Mouse (Mus musculus) small intestine, adult 2 months (tissue): ENCODE results near the gene B4galnt1. TPM values are rescaled to one million over a fixed set of nuclear protein-coding genes. Genes with fewer than 3 reads are reported as not detected.

Experiments
- H3K27ac ChIP-seq: fragments of 200-500 bp; 2 replicates; pipeline ENCODE4 v1.5.1; 2012; ENCODE audit warnings: low read depth, low read length, control low read depth, inconsistent platforms; ENCODE audit not compliant: insufficient read depth
- H3K27me3 ChIP-seq: fragments of 200-500 bp; 2 replicates; pipeline ENCODE4 v1.6.1; 2012; ENCODE audit warnings: mild to moderate bottlenecking, moderate library complexity, low read length, inconsistent platforms; ENCODE audit not compliant: control insufficient read depth, insufficient read depth
- H3K36me3 ChIP-seq: fragments of 200-500 bp; 2 replicates; pipeline ENCODE4 v1.6.1; 2012; ENCODE audit warnings: mild to moderate bottlenecking, low read length, control low read depth, inconsistent platforms; ENCODE audit not compliant: control insufficient read depth, insufficient read depth
- H3K4me1 ChIP-seq: fragments of 200-500 bp; 2 replicates; pipeline ENCODE4 v1.6.1; 2012; ENCODE audit warnings: low read length, inconsistent platforms, mixed read lengths; ENCODE audit not compliant: control insufficient read depth, insufficient read depth, insufficient read length
- H3K4me3 ChIP-seq: fragments of 200-500 bp; 2 replicates; pipeline ENCODE4 v1.5.1; 2012; ENCODE audit warnings: low read depth, mild to moderate bottlenecking, control low read depth, inconsistent platforms, low read length, moderate library complexity
- CTCF ChIP-seq: fragments of 200-500 bp; IDR thresholded peaks from 2 replicates; pipeline ENCODE4 v1.5.1; 2012; ENCODE audit warnings: low read depth, mild to moderate bottlenecking, control low read depth, inconsistent platforms, low read length, moderate library complexity, mixed read lengths; ENCODE audit not compliant: insufficient replicate concordance, insufficient read length; ENCODE audit errors: extremely low read depth
- POLR2A ChIP-seq: fragments of 200-500 bp; IDR thresholded peaks from 2 replicates; pipeline ENCODE4 v1.6.1; 2012; ENCODE audit warnings: low read depth, mild to moderate bottlenecking, control low read depth, inconsistent platforms, low read length, moderate library complexity
- WGBS: fragments of 180-500 bp; shearing (Covaris S2); methylation state at CpG from one replicate; pipeline ENCODE4 v1.1.7; 2018; 5-methylcytosine and 5-hydroxymethylcytosine counted together
- polyA plus RNA-seq: library from polyadenylated mRNA; depleted of rRNA; stranded (reverse); fragments of >200 nt; gene quantifications from 2 replicates; pipeline ENCODE4 v1.2.3, GENCODE M21; 2012; rRNA removed

The B4galnt1 gene
- polyA plus RNA-seq, 1 experiment, result 484 TPM

DNA sequence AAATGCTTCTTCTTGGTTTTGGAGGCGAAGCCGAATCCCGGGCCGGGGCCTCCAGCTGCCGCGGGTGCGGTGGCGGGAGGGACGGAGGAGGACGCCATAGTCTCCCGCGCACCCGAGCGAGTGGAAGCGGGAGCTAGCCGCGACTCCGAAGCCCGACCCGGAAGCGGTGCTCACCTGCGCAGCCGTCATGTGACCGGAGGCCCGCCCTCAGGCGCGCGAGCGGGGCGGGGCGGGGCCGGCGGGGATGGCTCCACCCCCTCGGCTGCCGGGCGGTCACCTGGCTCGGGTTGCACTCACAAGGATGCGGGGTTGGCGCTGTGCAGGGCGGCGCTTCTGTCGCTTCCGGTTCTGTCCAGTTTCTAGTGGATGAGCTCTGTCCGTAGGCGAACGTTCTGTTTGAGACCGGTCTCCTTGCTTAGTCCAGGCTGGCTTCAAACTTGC is 46.4 kb downstream of the B4galnt1 start, which contains the start of gene Pip4k2c:
TSS of gene Pip4k2c (minus strand) at position 172 of the 441 bp plus-strand sequence.
- Histone ChIP-seq H3K36me3 (peaks cover 13% of the 10 kb centered on the region), H3K27me3 (no peaks in the 10 kb centered on the region), H3K27ac (peak within 1 kb of the TSS; percentile 42), H3K4me1 (peaks cover 8% of the 10 kb centered on the region; the same call in 1 of the 2 replicates), H3K4me3 (peak within 1 kb of the TSS; percentile 94)
- no peak for TF ChIP-seq CTCF
- no peak for TF ChIP-seq POLR2A
- under 1% methylated on average over 47 of the region's 47 CpGs for WGBS

DNA sequence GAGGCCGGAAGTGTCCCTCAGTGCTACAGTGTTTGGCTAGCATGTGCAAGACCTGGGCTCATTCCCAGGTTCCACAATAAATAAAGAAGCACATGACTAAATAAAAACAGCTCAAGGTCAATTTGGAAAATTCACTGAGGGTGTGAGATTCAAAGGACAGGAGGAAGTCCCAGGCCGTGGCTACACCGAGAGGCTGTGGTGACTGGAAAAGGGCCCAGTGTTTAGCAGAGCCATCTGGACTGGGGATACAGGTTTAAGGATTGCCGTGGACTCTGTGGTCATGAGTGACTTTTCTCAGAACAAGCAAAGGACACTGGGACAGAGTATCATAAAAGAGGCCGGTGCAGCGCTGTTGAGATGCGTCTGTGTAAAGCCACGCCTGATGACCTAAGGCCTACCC is 48.2 kb downstream of the B4galnt1 start:
- peaks cover 4% of the 10 kb centered on the region for H3K36me3 ChIP-seq
- no peak overlapping the region for H3K4me3 ChIP-seq
- TF ChIP-seq POLR2A, result no peak
- TF ChIP-seq CTCF, result no peak
- WGBS, result 86% methylated on average over 8 of the region's 8 CpGs
- peaks cover 8% of the 10 kb centered on the region; the same call in 1 of the 2 replicates for H3K4me1 ChIP-seq
- no peaks in the 10 kb centered on the region for H3K27me3 ChIP-seq
- H3K27ac ChIP-seq, result no peak overlapping the region

DNA sequence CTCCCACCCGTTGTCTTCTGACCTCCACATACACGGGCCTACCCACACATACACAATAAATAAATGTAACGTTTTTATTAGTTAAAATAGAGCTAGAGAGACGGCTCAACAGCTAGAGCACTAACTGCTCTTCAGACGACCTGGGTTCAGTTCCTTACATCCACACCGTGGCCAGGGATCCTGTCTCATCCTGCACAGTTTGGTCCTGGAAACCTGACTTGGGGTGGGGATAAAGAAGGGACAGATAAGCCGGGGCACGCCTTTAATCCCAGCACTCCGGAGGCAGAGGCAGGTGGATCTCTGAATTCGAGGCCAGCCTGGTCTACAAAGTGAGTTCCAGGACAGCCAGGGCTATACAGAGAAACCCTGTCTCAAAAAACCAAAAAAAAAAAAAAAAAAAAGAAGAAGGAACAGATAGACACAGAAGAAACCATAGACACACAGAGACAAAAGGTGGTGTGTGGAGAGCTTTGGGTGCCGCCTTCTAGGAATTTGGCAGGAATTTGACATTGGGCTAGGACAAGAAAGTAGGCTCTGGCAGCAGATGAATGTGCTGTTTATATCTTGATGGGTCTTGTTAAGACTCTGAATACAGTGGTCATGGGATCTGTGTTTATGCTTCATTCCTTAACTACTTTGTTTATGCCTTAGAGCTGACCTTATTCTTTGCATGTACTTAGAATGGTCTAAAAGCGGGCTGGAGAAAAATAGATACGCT is 48.8 kb downstream of the B4galnt1 start:
- H3K27me3 ChIP-seq, result no peaks in the 10 kb centered on the region
- 83% methylated on average over 13 of the region's 13 CpGs for WGBS
- peaks cover 8% of the 10 kb centered on the region; the same call in 1 of the 2 replicates for H3K4me1 ChIP-seq
- no peak overlapping the region for H3K27ac ChIP-seq
- TF ChIP-seq POLR2A (no peak), CTCF (no peak)
- H3K4me3 ChIP-seq, result no peak overlapping the region
- no peaks in the 10 kb centered on the region for H3K36me3 ChIP-seq

DNA sequence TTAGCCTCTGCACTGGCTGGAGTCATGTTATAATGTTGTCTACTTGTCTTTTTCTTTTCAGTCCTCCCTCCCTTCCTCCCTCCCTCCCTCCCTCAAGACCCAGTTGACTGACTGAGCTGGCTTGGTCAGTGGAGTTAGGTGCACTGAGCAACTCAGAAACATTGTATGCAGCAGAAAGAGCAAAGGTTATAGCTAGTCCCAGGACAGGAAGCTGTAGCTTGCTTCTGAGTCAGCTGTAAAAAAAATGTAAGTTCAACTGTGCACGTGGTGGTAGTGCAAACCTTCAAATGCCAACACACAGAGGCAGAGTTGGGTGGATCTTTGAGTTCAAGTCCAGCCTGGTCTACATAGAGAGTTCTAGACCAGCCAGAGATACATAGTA is 49.4 kb downstream of the B4galnt1 start:
- Histone ChIP-seq H3K4me3 (no peak overlapping the region), H3K27ac (no peak overlapping the region), H3K27me3 (no peaks in the 10 kb centered on the region), H3K36me3 (no peaks in the 10 kb centered on the region), H3K4me1 (peaks cover 8% of the 10 kb centered on the region; the same call in 1 of the 2 replicates)
- 3% methylated on average over 1 of the region's 1 CpGs for WGBS
- TF ChIP-seq POLR2A (no peak), CTCF (no peak)

DNA sequence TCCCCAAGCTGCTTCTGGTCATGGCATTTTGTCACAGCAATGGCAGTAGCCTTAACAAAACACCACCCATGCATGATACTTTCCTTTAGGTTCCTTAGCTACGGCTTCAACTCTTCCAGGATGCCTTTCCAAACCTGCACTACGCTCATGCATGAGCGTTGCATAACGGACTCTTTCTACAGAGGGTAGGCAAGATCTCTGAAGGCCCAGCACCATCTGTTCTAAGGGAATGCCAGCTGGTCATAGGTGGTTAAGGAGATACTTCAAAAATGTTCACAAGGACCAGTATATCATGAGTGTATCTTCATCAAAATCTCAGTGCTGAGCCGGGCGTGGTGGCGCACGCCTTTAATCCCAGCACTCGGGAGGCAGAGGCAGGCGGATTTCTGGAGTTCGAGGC is 51.4 kb downstream of the B4galnt1 start:
- no peak for TF ChIP-seq POLR2A
- TF ChIP-seq CTCF, result no peak
- WGBS, result 94% methylated on average over 11 of the region's 11 CpGs

DNA sequence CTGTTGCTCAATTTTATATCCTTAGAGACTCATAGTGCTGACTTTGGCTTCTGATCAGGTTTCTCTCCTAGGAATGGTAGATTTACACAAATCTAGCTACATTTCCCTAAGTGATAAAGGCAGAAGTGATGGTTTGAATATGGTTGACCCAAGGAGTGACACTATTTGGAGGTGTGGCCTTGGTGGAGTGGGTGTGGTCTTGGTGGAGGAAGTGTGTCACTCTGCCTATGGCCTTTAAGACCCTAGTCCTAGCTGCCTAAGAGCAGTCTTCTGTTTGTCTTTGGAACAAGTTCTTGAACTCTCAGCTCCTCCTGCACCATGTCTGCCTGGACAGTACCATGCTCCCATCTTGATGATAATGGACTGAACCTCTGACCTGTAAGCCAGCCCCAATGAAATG is 52.2 kb downstream of the B4galnt1 start:
- TF ChIP-seq CTCF (no peak), POLR2A (no peak)
- Histone ChIP-seq H3K27ac (no peak overlapping the region), H3K4me3 (no peak overlapping the region), H3K4me1 (peaks cover 4% of the 10 kb centered on the region; the same call in 1 of the 2 replicates), H3K36me3 (no peaks in the 10 kb centered on the region), H3K27me3 (no peaks in the 10 kb centered on the region)

More for the DNA sequence above, 51.4 kb downstream of the B4galnt1 start:
- Histone ChIP-seq H3K27ac (no peak overlapping the region), H3K27me3 (no peaks in the 10 kb centered on the region), H3K4me3 (no peak overlapping the region), H3K4me1 (peaks cover 4% of the 10 kb centered on the region; the same call in 1 of the 2 replicates), H3K36me3 (no peaks in the 10 kb centered on the region)

DNA sequence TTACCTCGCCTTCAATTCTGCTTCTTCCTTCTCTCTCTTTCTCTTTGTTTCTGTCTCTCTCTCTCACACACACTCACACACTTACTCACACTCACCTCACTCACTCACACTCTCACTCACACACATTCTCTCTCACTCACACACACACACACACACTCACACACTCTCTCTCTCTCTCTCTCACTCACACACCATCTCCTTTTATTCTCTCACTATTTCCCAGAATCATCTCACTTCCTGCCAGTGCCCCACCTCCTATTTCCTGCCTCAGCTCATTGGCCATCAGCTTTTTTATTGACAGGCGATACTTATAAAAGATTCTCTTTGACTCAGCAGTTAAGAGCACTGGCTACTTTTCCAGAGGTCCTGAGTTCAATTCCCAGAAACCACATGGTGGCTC is 53.3 kb downstream of the B4galnt1 start:
- H3K36me3 ChIP-seq, result no peaks in the 10 kb centered on the region
- TF ChIP-seq POLR2A (no peak), CTCF (no peak)
- no peak overlapping the region for H3K4me3 ChIP-seq
- no peaks in the 10 kb centered on the region for H3K27me3 ChIP-seq
- peaks cover 4% of the 10 kb centered on the region; the same call in 1 of the 2 replicates for H3K4me1 ChIP-seq
- no peak overlapping the region for H3K27ac ChIP-seq
- WGBS, result 95% methylated on average over 2 of the region's 2 CpGs

Other genes with a start within 250 kb of the B4galnt1 start
- 43.9 and 118 TPM in 2 replicates for gene Ctdsp2, start 186.5 kb upstream of the B4galnt1 start, polyA plus RNA-seq
- 2.4 and 6.9 TPM in 2 replicates for gene Avil, start 164.5 kb upstream of the B4galnt1 start, polyA plus RNA-seq
- gene Tsfm, start 134.4 kb upstream of the B4galnt1 start, polyA plus RNA-seq, result 24.7 and 36.4 TPM in 2 replicates
- gene Mettl1, start 123.8 kb upstream of the B4galnt1 start, polyA plus RNA-seq, result 9.6 and 10.3 TPM in 2 replicates
- gene Eef1akmt3, start 123.7 kb upstream of the B4galnt1 start, polyA plus RNA-seq, result 1.2 TPM in 2 replicates
- 0.22 and 0.29 TPM in 2 replicates for gene Cyp27b1, start 117.0 kb upstream of the B4galnt1 start, polyA plus RNA-seq
- gene March9, start 105.0 kb upstream of the B4galnt1 start, polyA plus RNA-seq, result 1.9 and 6.9 TPM in 2 replicates
- 57.6 and 108 TPM in 2 replicates for gene Cdk4, start 101.7 kb upstream of the B4galnt1 start, polyA plus RNA-seq
- 36.1 and 48.9 TPM in 2 replicates for gene Tspan31, start 95.0 kb upstream of the B4galnt1 start, polyA plus RNA-seq
- 6.1 and 15.6 TPM in 2 replicates for gene Agap2, start 89.9 kb upstream of the B4galnt1 start, polyA plus RNA-seq
- 59.8 and 117 TPM in 2 replicates for gene Os9, start 44.1 kb upstream of the B4galnt1 start, polyA plus RNA-seq
- 0.56 and 0.85 TPM in 2 replicates for gene Slc26a10, start 15.4 kb downstream of the B4galnt1 start, polyA plus RNA-seq
- 8.8 and 10.4 TPM in 2 replicates for gene Arhgef25, start 24.9 kb downstream of the B4galnt1 start, polyA plus RNA-seq
- gene Dtx3, start 30.5 kb downstream of the B4galnt1 start, polyA plus RNA-seq, result 24.0 and 35.3 TPM in 2 replicates
- gene Pip4k2c, start 46.4 kb downstream of the B4galnt1 start, polyA plus RNA-seq, result 13.8 and 31.4 TPM in 2 replicates
- gene Kif5a, start 98.1 kb downstream of the B4galnt1 start, polyA plus RNA-seq, result 1.1 and 1.8 TPM in 2 replicates
- gene Dctn2, start 101.1 kb downstream of the B4galnt1 start, polyA plus RNA-seq, result 92.0 and 190 TPM in 2 replicates
- gene Mbd6, start 123.8 kb downstream of the B4galnt1 start, polyA plus RNA-seq, result 39.3 and 76.2 TPM in 2 replicates
- gene Mars, start 146.6 kb downstream of the B4galnt1 start, polyA plus RNA-seq, result 24.0 and 30.7 TPM in 2 replicates
- gene Arhgap9, start 156.7 kb downstream of the B4galnt1 start, polyA plus RNA-seq, result 7.1 and 11.2 TPM in 2 replicates
- gene Gli1, start 176.7 kb downstream of the B4galnt1 start, polyA plus RNA-seq, result 5.5 and 10.4 TPM in 2 replicates
- not detected in 2 replicates for gene Inhbe, start 189.2 kb downstream of the B4galnt1 start, polyA plus RNA-seq
- gene Inhbc, start 205.2 kb downstream of the B4galnt1 start, polyA plus RNA-seq, result 0.09 TPM in 1 of 2 replicates, not detected in the other
- 42.6 and 103 TPM in 2 replicates for gene R3hdm2, start 215.1 kb downstream of the B4galnt1 start, polyA plus RNA-seq